Mouse (Mus musculus) C2C12 (cell line): ENCODE data around the gene 1700069L16Rik.

ENCODE experiments used
- CTCF ChIP-seq: IDR thresholded peaks from one replicate; pipeline ENCODE4 v1.5.1; 2011; ENCODE audit not compliant: control insufficient read depth, insufficient read depth, insufficient read length
- FOSL1 ChIP-seq: IDR thresholded peaks from one replicate; pipeline ENCODE4 v1.8.0; 2011; ENCODE audit warnings: mild to moderate bottlenecking, low read length; ENCODE audit not compliant: poor library complexity, insufficient read depth, severe bottlenecking
- MAX ChIP-seq: IDR thresholded peaks from one replicate; pipeline ENCODE4 v1.6.1; 2011; ENCODE audit warnings: mild to moderate bottlenecking, control low read depth
- MYOD1 ChIP-seq: IDR thresholded peaks from one replicate; pipeline ENCODE4 v1.6.1; 2011; ENCODE audit warnings: low read depth; ENCODE audit not compliant: control insufficient read depth, insufficient read length
- USF1 ChIP-seq: IDR thresholded peaks from one replicate; pipeline ENCODE4 v1.6.1; 2011; ENCODE audit warnings: low read depth, mild to moderate bottlenecking, control low read depth, moderate library complexity

- TF ChIP-seq CTCF (no peak), MYOD1 (no peak), MAX (no peak), FOSL1 (no peak), USF1 (no peak)
Measured at GRCm38 (mm10) chr5:113747629-113748028, 23.1 kb upstream of the 1700069L16Rik start.
